Mouse (Mus musculus) kidney, postnatal 10 days (tissue): ENCODE measurements around the gene Lhx1.

Experiments
- DNase-seq: peaks from one replicate; pipeline ENCODE4 v3.0.0; 2021; ENCODE audit warnings: mixed read lengths

Gene Lhx1

DNA sequence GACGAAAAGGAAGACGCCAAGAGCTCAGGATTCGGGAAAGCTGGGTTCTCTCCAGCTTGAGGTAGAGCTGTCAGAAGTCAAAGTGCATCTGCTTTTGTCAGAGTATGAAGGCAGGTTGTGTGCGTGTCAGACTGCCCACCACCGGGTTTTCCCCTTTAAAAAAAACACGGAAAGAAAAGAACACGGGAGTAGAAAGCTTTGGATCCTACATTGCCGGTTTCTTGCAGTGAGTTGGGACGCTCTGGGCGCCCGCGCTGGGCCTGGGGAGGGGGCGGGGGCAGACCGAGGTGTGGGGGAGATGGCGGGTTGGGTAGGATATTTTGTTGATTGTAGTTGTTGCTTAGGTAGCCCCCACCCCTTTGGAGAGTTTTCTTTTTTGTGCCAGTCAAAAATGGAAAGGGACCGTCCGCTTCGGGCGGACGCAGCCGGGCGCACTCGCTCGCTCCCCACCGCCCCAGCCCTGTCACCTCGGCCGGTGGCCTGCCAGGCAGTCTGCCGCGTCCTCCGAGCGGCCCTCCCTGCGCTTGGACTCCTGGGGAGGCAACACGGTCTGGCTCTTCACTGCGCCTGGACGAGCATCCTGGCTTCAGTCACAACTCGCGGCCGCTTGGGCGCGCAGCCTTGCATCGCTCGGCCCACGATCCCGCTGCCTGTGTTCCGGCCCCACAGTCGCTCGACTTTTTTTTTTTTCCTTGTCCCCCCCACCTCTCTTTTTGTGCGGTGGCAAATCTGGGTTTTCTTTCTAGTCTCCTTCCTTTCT, 644 bp downstream of the Lhx1 start:
- DNase-seq, result peak; percentile 66

DNA sequence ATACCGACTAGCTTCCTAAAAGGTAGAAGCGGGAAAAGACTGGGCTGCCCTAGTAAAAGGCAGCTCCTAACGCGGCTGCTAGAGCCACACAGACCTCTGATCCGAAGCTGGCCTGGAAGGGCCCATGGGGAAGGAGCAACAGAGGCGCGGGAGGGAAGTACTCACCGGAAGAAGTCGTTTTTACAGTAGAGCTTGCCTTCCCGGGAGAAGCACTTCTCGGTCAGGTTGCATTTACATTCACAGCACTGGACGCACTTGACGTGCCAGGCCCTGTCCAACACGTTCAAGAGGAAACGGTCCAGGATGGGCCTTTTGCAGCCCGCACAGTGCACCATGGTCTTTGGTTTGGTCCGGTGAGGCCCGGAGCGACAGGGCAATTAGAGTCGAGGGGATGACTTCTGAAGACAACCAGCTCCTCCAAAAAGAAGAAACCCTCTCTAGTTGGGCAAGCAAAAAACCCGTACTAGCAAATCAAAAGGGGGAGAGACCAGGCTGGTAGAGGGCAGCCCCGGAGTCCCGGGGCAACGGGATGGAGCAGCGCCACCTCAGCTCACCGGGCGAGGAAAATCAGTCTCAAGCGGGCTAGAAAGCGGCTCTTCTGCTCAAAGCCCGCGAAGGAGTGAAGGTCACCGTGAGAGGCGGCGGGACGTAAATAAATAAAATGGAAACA, 1.4 kb downstream of the Lhx1 start:
- peak; percentile 42 for DNase-seq

DNA sequence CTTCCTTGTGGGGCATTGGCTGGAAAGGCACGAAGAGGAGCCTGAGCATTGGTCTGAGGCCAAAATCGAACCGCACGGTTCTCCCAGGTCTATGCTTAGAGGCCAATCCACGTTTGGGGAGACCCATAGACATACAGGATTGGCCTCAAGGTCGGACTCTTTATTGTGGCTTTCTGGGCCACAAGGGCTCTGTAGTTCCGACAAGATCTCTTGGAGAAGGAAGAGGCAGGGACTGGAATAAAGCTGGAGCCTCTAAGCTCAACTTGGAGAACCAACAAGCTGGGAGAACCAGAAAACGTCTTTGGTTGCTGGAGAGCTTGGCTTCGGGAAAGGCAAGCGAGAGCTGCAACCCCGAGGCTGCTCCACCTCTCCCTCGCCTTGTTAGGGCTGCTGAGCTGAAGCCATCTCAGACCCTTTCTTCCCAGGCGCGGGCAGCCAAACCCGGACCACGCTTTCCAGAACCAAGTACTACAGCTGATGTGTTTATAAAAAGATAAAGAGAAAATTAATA, 2.0 kb downstream of the Lhx1 start:
- peak; percentile 33 for DNase-seq

DNA sequence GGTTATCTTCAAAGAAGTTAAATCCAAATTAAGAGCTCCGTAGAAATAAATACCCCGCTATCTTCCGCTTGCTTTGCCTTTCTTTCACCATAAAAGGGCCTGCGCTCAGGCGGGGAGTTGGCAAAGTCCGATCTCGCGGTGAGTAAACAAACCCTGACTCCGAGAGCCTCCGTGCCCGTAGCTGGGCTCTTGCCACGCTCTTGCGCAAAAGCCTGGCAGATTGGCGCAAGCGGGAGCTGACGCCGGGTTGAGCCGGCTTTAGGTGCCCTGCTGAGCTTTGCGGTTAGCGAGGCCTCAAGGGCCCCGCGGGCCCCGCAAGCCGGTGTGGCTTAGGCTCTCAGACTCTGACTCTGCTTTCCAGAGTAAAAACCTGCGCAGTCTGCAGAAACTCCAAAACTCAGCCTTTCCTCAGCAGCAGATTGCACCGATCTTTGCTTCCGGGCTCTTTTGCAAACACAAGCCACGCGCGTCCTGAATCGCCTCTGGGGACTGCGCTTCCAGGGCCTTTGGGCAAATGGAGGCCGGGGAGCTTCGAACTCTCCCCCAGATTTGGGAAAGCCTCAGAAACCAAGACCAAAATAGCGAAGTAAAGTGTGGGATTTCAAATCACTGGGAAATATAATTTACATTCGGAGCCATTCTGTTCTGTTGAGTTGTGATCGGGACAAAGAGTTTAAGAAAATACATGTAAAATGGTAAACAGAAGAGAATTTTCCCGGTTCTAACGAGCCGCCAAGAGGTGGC, 2.6 kb downstream of the Lhx1 start:
- peak; percentile 74 for DNase-seq

DNA sequence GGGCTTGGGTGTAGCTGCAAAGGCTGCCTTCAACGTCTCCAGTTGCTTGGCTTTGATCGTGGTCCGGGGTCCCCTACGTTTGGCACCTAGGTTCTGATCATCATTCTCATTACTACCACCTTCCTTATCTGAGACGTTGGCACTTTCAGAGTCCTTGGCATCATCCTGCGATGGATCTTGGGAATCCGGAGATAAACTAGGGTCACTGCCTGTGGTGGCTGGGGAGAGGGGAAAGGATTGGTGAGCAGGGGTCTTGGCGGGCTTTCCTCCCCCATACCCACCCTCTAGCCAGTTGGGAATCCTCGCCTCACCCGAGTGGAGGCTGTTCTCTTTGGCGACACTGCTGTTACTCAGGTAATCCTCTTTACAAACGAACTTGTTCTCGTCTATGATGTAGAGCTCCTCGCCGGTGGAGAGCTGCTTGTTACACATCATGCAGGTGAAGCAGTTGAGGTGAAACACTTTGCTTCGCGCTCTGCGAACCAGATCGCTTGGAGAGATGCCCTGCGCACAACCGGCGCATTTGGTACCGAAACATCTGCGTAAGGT, 3.5 kb downstream of the Lhx1 start:
- peak; percentile 25 for DNase-seq

DNA sequence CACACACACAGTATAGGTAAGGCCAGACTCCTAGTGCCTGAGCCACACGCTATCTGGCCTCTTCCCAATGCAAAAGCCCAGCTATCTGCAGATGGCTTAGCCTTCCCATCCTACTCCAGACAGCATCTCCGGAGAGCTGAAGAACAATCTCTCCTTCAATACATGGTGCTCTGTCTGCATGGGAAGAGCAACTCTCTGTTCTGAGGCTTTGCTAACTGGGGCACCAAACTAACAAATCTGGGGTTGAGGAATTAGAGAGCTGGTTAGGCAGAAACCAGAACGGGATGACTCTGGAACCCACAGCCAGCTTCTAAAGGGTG, 4.3 kb downstream of the Lhx1 start:
- no peak for DNase-seq

DNA sequence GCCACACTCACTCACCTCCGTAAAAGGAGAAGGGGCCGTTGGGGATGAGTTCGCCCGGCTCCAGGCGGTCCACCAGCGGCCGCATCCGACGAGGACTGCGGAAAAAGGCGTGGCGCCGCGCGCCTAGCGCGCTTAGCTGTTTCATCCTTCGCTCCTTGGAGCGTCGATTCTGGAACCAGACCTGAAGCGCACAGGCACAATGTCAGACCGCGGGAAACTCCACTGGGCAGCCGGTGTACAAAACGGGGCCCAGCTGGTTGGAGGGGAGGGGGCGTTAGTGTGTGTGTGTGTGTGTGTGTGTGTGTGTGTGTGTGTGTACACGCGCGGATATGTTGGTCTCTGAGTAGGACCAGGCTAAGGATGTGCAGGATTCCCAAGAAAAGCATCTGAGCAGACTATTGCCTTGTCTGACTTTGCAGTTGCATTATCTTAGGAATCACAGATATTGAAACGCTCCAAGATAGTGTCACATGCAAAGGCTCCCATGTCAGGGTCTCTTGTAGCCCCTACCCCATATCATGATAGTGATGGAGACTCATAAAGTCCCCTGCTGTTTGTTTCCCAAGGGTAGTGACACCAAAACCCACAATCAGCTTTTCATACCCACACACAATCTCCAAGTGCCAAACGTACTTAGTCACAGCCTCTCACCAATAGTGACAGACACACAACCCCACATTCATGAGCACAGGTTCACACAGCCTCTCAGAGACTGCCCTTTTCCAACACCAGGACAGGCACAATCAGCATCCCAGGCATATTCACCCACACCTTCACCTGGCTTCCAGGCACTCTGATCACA, 4.9 kb downstream of the Lhx1 start:
- peak; percentile 26 for DNase-seq

DNA sequence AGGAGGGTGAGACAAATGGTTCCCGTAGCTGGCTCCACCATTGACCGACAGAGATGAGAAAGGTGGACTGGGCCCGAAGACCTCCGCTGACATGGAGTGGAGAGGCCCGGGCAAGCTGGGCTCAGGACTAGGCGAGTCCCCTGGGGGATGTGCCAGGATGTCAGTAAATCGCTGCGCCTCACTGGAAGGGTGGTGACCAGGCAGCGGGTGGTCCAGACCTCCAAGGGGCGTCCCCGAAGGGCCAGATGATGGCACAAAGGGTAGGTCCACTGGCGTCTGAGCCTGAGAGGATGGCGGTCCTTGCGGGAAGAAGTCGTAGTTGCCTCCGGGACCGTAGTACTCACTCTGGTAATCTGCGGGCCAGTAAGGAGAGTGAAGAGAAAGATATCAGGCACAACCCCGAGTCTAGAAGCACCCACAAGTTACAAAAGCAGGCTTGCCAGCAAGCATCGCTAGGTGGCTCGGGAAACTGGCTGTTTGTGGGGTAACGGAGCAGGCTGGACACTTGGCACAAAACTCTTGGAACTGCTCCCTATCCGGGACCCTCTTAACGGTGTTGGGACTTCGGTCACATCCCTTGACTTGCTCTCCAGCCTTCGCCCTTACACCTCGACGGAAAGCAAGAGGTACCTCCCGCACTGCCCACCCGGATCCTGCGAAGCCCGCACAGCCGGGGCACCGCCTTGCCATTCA, 5.6 kb downstream of the Lhx1 start:
- DNase-seq, result peak; percentile 16

DNA sequence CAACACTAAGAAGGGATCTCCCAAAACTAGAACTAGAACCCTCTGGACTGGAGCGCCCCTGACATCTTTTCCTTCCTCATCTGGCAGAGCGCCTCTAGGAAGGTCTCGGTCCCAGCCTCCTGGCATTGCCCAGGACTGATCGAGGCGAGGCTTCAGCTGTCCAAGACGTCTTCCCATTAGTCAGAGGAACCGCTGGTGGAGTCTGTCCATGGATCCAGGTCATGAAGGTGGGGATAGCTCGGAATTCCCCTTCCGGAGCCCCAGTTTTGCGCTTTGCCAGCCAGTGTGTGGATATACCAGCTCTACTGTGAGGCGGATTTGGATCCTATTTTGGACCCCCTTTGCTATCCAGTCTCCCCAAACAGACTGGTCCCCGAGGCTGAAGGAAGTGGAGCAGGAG, 6.3 kb downstream of the Lhx1 start:
- no peak for DNase-seq

DNA sequence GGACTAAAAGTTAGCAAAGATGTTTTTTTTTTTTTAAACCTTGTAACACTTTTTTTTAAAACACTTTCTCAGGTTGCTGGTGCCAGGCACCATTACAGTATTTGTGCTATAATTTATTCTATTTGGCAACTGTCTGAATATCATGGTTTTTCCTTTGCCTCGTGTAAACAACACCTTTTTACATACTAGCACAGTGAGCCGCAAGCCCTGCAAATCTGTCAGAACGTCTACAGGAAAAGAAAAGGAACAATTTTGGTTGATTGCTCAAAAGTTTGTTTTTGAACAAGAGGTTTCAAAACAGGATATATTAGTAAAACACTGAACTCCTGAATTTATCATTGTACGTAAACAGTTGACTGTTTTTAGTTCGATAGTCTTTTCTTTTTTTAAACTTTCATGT, 7.1 kb downstream of the Lhx1 start:
- DNase-seq, result no peak

DNA sequence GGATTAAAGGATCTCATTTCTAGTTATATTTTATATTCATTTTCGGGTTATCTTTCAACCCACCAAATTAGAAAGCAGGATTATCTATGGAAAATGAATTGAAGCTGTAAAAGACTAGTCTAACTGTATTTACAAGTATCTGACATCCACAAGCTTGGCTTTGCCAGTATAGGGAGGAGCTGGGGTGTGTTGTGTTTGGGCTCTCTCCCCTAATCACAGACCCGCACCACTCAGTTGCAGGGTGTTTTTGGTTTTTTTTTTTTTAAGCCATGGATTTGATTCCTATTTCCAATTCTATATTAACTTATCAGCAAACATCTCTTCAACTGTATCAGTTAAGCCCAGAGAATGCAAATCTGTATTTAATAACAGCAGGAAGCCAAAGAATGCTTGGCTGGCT, 7.9 kb downstream of the Lhx1 start:
- no peak for DNase-seq

DNA sequence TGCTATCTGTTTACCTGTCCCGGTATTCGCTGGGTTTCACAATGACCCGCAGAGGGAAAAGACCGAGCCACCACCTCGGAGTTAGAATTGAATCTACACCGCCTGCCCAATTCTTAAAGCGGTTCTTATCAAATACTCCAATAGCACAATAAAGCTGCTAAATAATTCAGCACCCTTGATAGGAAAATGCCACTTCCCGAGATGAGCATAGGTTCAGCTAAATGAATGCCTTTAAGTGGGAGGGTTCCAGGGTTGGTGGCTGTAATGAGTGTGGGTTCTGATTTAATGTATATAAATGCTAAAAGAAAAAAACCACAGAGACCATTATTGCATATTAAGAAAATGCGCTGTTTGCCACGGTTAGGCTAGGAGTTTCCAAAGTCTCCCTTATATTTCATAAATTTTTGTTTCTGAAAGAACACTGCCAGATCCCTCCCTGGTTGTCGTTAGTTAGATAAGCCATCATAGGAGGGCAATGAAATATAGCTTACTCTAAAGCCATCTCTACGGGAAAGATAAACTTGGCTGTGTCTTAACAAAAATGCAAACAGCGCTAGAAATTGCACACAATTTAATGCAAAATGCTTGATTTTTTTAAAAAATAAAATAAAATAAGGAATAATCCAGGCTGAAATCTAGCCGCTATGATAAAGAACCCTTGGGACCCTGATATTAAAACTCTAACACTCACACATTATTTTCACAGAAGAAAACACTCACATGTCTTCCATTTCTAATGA, 8.7 kb downstream of the Lhx1 start:
- no peak for DNase-seq

DNA sequence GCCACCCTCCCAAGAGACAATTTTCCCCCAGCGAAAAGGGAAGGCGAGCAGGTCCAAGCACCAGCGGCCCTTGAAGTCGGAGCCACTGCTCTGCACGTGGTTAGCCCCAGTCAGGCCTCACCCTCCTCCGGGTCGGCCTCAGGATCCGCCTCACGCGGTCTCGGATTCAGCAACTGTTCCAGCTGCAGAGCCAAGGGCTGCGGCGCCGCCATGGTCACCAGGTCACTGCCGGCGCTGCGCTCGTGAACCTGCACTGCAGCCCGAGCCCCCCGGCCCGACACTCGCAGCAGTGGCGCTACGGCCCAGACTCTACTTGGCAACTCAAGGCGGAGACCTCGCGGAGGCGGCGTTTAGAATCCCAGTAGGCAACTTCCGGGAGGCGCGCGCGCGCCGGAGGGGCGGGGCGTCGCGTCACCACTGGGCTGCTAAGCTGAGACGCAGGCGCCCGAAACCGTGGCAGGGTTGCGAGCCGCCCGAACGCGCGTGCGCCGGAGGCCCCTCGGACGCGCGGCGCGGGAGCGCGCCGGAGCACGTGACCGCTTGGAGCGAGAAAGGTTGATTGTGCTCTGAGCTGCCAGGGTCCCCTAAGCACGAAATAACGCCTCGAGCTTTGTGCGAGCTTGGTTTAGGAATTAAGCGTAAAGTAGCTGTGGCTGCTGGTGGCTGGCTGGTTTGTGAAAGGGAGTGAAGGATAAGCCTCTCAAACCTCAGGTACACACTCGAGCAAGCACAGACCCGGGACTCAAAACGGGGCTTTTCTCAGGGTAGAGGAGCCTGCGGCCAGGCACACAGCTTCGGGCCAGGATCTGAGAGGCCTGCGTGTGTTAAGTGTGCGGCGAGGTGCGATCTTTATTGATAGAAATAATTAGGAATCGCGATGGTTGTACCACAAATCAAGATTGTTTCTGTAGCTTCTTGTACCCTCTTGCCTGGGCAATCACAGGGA, 11.9 kb downstream of the Lhx1 start, which contains the start of gene Aatf:
Aatf (minus strand) TSS at position 352 of the 946 bp plus-strand sequence.
- DNase-seq, result peak; percentile 99

DNA sequence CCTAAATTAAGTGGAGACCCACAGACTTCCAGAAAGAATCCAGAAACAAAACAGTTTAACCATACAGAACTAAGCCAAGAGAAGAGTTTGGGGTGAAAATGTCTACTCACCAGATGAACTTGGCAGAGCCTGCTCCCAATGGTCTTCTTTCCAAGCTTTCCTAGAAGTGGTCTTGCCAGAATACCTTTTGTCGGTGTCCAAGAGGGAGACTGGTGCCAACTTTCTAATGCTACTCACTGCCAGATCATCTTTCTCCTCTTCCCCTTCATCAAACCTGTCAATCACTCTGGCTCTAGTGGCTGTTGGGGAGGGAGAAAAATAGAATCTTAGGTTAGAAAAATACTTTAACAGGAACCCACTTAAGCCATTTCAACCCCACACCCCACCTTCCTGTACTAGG, 13.3 kb downstream of the Lhx1 start:
- DNase-seq, result no peak

DNA sequence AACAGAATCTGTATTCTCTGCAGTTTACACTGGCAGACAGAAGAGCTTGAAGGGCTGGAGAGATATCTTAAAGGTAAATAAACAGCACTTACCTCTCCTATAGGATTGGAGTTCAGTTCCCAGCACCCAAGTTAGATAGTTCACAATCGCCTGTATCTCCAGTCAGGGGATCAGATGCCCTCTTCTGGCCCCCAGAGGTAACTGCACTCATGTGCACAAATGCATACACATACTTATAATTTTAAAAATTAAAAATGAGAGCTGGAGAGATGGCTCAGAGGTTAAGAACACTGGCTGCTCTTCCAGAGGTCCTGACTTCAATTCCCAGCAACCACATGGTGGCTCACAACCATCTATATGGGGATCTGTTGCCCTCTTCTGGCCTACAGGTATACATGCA, 21.0 kb downstream of the Lhx1 start:
- DNase-seq, result no peak

DNA sequence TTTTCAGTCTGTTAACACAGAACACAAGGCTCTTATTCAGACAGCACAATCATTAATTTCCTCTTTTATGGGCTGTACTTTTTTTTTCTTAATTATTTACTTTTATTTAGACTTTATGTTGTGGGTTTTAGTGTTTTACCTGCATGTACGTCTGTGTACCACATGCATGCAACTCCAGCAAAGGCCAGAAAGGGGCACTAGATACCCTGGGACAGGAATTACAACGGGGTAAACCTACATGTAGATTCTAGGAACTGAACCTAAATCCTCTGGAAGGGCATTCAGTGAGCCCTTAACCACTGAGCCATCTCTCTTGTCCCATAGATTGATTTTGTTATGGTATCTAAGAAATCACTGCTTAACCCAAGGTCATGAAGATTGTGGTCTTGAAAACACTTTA, 27.4 kb downstream of the Lhx1 start:
- no peak for DNase-seq

DNA sequence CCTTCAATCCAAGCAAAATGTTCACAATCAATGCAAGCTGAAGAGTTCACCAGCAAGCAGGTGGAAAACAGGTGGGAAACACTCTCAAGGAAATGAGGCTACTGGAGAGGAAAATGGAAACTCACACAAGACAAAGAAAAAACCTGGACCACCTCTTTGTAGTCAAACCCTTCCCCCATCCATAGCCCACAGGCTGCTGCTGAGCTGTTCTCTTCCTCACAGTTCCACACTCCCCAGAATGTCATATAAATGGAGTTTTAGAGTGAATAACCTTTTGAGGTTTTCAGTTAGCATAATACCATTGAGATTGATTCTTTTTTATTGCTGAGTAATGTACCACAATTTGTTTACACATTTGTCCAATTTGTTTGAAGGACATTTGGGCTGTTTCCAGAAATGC, 28.4 kb downstream of the Lhx1 start:
- DNase-seq, result no peak

DNA sequence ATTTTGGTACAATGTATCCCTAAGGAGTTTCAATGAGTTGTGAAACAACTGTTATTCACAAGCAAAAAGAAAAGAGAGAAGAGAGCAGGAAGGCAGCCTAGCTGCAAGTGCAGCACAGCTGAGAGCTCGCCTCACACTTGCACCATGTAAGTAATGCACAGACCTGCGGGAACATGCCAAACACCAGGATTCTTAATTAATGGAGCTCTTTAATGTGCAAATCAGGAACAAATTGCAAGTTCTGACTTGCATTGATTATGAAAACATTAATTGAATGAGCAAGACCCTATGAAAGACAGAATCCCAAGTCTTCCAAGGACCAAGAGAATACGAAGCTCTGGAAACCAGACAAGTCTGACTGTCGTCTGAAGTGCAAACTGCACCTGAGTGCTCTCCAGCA, 29.6 kb downstream of the Lhx1 start:
- DNase-seq, result no peak

DNA sequence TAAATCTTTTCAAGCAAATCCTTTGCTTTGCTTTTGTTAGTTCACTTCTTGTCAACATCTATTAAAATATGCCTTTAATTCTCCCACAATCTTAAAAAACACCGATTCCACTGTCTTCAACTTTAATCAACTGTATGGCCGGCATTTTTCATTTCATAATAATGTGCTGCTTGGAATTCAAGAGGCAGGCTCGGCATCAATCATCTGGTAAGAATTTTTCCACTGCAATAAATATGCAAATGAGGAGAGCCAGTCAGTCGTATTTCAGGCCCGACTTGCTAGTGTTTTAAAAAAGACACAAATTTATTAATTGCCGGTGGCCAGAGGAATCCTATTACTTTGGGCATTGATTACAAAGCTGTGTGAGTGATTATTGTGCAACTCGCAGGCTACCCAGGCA, 43.7 kb downstream of the Lhx1 start:
- DNase-seq, result no peak

DNA sequence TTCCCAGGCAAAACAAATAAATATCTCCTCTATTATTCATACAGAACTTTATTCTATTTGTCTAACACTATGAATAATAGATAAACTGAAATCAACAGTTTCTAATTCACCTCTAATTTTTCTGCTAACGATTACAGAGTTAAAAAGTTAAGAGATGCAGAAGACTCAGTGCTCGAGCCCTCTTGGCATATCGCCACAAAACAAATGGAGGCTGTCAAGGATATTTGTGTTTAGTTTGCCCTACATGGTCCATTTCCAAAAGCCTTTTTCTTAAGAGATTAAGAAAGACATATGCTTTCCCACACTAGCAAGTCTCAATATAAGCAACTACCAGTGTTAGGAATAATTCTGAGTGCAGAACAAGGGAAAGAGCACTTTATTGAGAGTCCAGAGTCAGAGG, 44.9 kb downstream of the Lhx1 start:
- DNase-seq, result peak; percentile 56
